Mouse (Mus musculus) adrenal gland, postnatal 14 days (tissue): ENCODE data around the gene Gabrb1. TPM values are rescaled to one million over a fixed set of nuclear protein-coding genes. Genes with fewer than 3 reads are reported as not detected.

Source experiments
- DNase-seq: peaks from one replicate; pipeline ENCODE4 v3.0.0; 2021; ENCODE audit warnings: mixed read lengths
- long read RNA-seq, 2 experiments: library from polyadenylated mRNA; stranded (forward); transcript quantifications; one replicate each; pipeline ENCODE4 v2.0.0; 2021
- total RNA-seq: library from RNA; stranded (reverse); gene quantifications from 2 replicates; pipeline ENCODE4 v1.2.3, GENCODE M21; 2021

The Gabrb1 gene
- 0.08 and 0.33 TPM in 2 replicates for total RNA-seq
- long read RNA-seq, experiment 1 = 0 reads
- long read RNA-seq, experiment 2 = 0 reads

GRCm38 (mm10) chr5:71657482-71658114 is at the start of gene Gabrb1:
Gene Gabrb1 (plus strand): TSS chr5:71658113.
- DNase-seq = peak; percentile 34

- no peak for DNase-seq
Measured at GRCm38 (mm10) chr5:71608735-71609134, 49.2 kb upstream of the Gabrb1 start.

GRCm38 (mm10) chr5:71614311-71614710 is 43.6 kb upstream of the Gabrb1 start:
- DNase-seq = no peak

GRCm38 (mm10) chr5:71616734-71617133 is 41.2 kb upstream of the Gabrb1 start:
- DNase-seq = no peak

- DNase-seq = no peak
Measured at GRCm38 (mm10) chr5:71627820-71628219, 30.1 kb upstream of the Gabrb1 start.

- no peak for DNase-seq
Measured at GRCm38 (mm10) chr5:71639804-71640203, 18.1 kb upstream of the Gabrb1 start.

GRCm38 (mm10) chr5:71648108-71648507 is 9.8 kb upstream of the Gabrb1 start:
- DNase-seq = no peak

GRCm38 (mm10) chr5:71654056-71654455 is 3.9 kb upstream of the Gabrb1 start:
- DNase-seq = no peak

- no peak for DNase-seq
Measured at GRCm38 (mm10) chr5:71656771-71657170, 1.1 kb upstream of the Gabrb1 start.

GRCm38 (mm10) chr5:71658115-71658497 is 193 bp downstream of the Gabrb1 start, which contains the start of gene Gabra4:
Gene Gabra4 (minus strand): TSS chr5:71658308.
- DNase-seq = peak; percentile 30

- DNase-seq = no peak
Measured at GRCm38 (mm10) chr5:71665593-71665992, 7.7 kb downstream of the Gabrb1 start.

GRCm38 (mm10) chr5:71699696-71700467 is 42.0 kb downstream of the Gabrb1 start:
- DNase-seq = peak; percentile 56

- peak; percentile 65 for DNase-seq
Measured at GRCm38 (mm10) chr5:71700468-71701272, 42.8 kb downstream of the Gabrb1 start.

- no peak for DNase-seq
Measured at GRCm38 (mm10) chr5:71701273-71701614, 43.3 kb downstream of the Gabrb1 start.

- DNase-seq = no peak
Measured at GRCm38 (mm10) chr5:71732931-71733792, 75.2 kb downstream of the Gabrb1 start.

- DNase-seq = no peak
Measured at GRCm38 (mm10) chr5:71747411-71747810, 89.5 kb downstream of the Gabrb1 start.

- DNase-seq = no peak
Measured at GRCm38 (mm10) chr5:71753966-71754365, 96.1 kb downstream of the Gabrb1 start.

GRCm38 (mm10) chr5:71761105-71761504 is 103.2 kb downstream of the Gabrb1 start:
- DNase-seq = no peak

- no peak for DNase-seq
Measured at GRCm38 (mm10) chr5:71781514-71782179, 123.7 kb downstream of the Gabrb1 start.

GRCm38 (mm10) chr5:71822862-71823261 is 164.9 kb downstream of the Gabrb1 start:
- no peak for DNase-seq

GRCm38 (mm10) chr5:71828342-71828741 is 170.4 kb downstream of the Gabrb1 start:
- DNase-seq = no peak
